ENCODE assay signal across 8 mouse cellular contexts in genomic region chr11:86586868-86587792, GRCm38 (mm10). TPM values are rescaled to one million over a fixed set of nuclear protein-coding genes. Genes with fewer than 3 reads are reported as not detected.
A peak's percentile ranks its signal among the peaks of the same experiment; 100 is the strongest.
DNase-seq lines count a peak whose midpoint lies in the region; TF ChIP-seq lines count a peak whose summit lies in the region.

No protein-coding gene starts in this region.

- peak; percentile 34 for DNase-seq in gastrocnemius, adult 2 months
- no peak for DNase-seq in gastrocnemius, postnatal 10 days
- DNase-seq in c-Kit-positive CD71-positive TER-119-negative erythroid progenitor cells, embryonic 14.5 days (ENCODE audit: low read depth) = peak; percentile 90
- peak; percentile 80 for DNase-seq in heart, adult 8-10 months (ENCODE audit: low spot score)
- DNase-seq in kidney, adult 8-10 months = peak; percentile 84 to 88
- DNase-seq in lung, postnatal 10 days = peak; percentile 84
- peak; percentile 50 to 57 for DNase-seq in spleen, postnatal 10 days (ENCODE audit: low spot score in 2 of 2)
- no peak for DNase-seq in cerebellum, postnatal 36 days

- TF ChIP-seq CTCF in gastrocnemius, adult 2 months (IDR thresholded peaks at IDR 0.05) = no peak

- H3K27ac ChIP-seq in gastrocnemius, adult 2 months = peak overlapping the region; percentile 84

- intact Hi-C loops in gastrocnemius, adult 2 months (cut with DNase I) = no loop called here

- H3K4me3 ChIP-seq in gastrocnemius, adult 2 months = peak overlapping the region; percentile 68

RNA-seq across cellular contexts. Expression of gene Tubd1, which starts 42.3 kb away (rescaled TPM):
- 1 to 10 TPM; 6.9 to 8.5 TPM for total RNA-seq in gastrocnemius, adult 2 months (2021)
- total RNA-seq in gastrocnemius, postnatal 10 days (2021) = 1 to 10 TPM; 3.5 to 3.7 TPM
- 1 to 10 TPM; 5.4 to 6.2 (median 5.8) TPM for total RNA-seq in heart, adult 8-10 months (2022)

RNA-seq across cellular contexts. Expression of gene Rps6kb1, which starts 42.5 kb away (rescaled TPM):
- total RNA-seq in gastrocnemius, adult 2 months (2021) = 10 to 100 TPM; 21.1 to 22.3 TPM
- 10 to 100 TPM; 36.8 to 43.3 TPM for total RNA-seq in gastrocnemius, postnatal 10 days (2021)
- total RNA-seq in heart, adult 8-10 months (2022) = 10 to 100 TPM; 16.5 to 24.5 (median 23.9) TPM

Comparison
In these comparisons a context has a peak if more than half of its experiments do, and no peak if none do; other contexts are left out.
1. DNase-seq: peak in gastrocnemius, adult 2 months (single experiment), c-Kit-positive CD71-positive TER-119-negative erythroid progenitor cells, embryonic 14.5 days (single experiment), heart, adult 8-10 months (single experiment), kidney, adult 8-10 months (2 of 2), lung, postnatal 10 days (single experiment) and spleen, postnatal 10 days (2 of 2); none in gastrocnemius, postnatal 10 days (single experiment) and cerebellum, postnatal 36 days (0 of 2).